Mouse (Mus musculus): ENCODE data around the gene Paqr4.
A peak's percentile ranks its signal among the peaks of the same experiment; 100 is the strongest.
"Not testable (repeated sequence)": the region's sequence is repeated elsewhere in the genome, so short reads cannot be mapped to it uniquely, and the experiment has no call there.

Gene Paqr4

GRCm38 (mm10) chr17:23740598-23741021 lies at the start of gene Paqr4:
TSS of gene Paqr4 (minus strand) at chr17:23740867.
- DNase-seq = no peak

- no peak for DNase-seq
These were observed 49.1 kb upstream of the Paqr4 start for GRCm38 (mm10) chr17:23789749-23790268.

GRCm38 (mm10) chr17:23788973-23789372 lies 48.3 kb upstream of the Paqr4 start:
- no peak for DNase-seq

- DNase-seq = no peak
These were observed 45.9 kb upstream of the Paqr4 start for GRCm38 (mm10) chr17:23786510-23786931.

GRCm38 (mm10) chr17:23785561-23786471 lies 45.1 kb upstream of the Paqr4 start, which contains the start of gene Flywch2:
TSS of gene Flywch2 (minus strand) at chr17:23786081.
- DNase-seq = peak in 1 of 2 experiments; percentile 51

- DNase-seq = no peak
These were observed 42.7 kb upstream of the Paqr4 start for GRCm38 (mm10) chr17:23783352-23783751.

- DNase-seq = no peak
These were observed 37.8 kb upstream of the Paqr4 start for GRCm38 (mm10) chr17:23778447-23778846.

GRCm38 (mm10) chr17:23777141-23777540 lies 36.5 kb upstream of the Paqr4 start:
- DNase-seq = no peak

- no peak for DNase-seq
These were observed 35.5 kb upstream of the Paqr4 start for GRCm38 (mm10) chr17:23776216-23776615.

GRCm38 (mm10) chr17:23774090-23774489 lies 33.4 kb upstream of the Paqr4 start:
- DNase-seq = peak; percentile 80 to 90

- DNase-seq = no peak
These were observed 33.0 kb upstream of the Paqr4 start for GRCm38 (mm10) chr17:23773676-23774075.

- not testable (repeated sequence) for DNase-seq
These were observed 31.5 kb upstream of the Paqr4 start for GRCm38 (mm10) chr17:23772219-23772556.

GRCm38 (mm10) chr17:23771284-23772218 lies 30.9 kb upstream of the Paqr4 start, which contains the start of gene Flywch1:
TSS of gene Flywch1 (minus strand) at chr17:23771602.
- DNase-seq = peak; percentile 93 to 96

- DNase-seq = no peak
These were observed 30.2 kb upstream of the Paqr4 start for GRCm38 (mm10) chr17:23770896-23771283.

GRCm38 (mm10) chr17:23770493-23770892 lies 29.8 kb upstream of the Paqr4 start:
- DNase-seq = no peak

- no peak for DNase-seq
These were observed 22.3 kb upstream of the Paqr4 start for GRCm38 (mm10) chr17:23762976-23763375.

- DNase-seq = no peak
These were observed 20.5 kb upstream of the Paqr4 start for GRCm38 (mm10) chr17:23761155-23761554.

- no peak for DNase-seq
These were observed 19.6 kb upstream of the Paqr4 start for GRCm38 (mm10) chr17:23760231-23760630.

- DNase-seq = no peak
These were observed 18.1 kb upstream of the Paqr4 start for GRCm38 (mm10) chr17:23758801-23759200.

GRCm38 (mm10) chr17:23757581-23757980 lies 16.9 kb upstream of the Paqr4 start:
- DNase-seq = no peak

- no peak for DNase-seq
These were observed 15.0 kb upstream of the Paqr4 start for GRCm38 (mm10) chr17:23755689-23756088.

- DNase-seq = no peak
These were observed 8.9 kb upstream of the Paqr4 start for GRCm38 (mm10) chr17:23749400-23750191.

Measured in spleen, adult 18-20 months (tissue).